Mouse (Mus musculus): ENCODE results near the gene Pla2g1b. TPM values are rescaled to one million over a fixed set of nuclear protein-coding genes. Genes with fewer than 3 reads are reported as not detected.

Pla2g1b gene
- total and polyA plus RNA-seq, 2 experiments from 2014 or later, result not detected

- no peak overlapping the region for H3K27ac ChIP-seq (ENCODE audit: low read depth)
- DNase-seq (ENCODE audit: low spot score) (no peak), ATAC-seq (ENCODE audit: insufficient read depth, low read depth) (peak; percentile 21; the same call in 1 of the 2 replicates)
- peaks cover 13% of the 10 kb centered on the region for H3K36me3 ChIP-seq (replicated peaks; ENCODE audit: control insufficient read depth, insufficient read depth, low read length)
- no peaks in the 10 kb centered on the region for H3K27me3 ChIP-seq (ENCODE audit: control insufficient read depth, insufficient read depth, low read length)
- TF ChIP-seq CTCF (IDR thresholded peaks at IDR 0.05; ENCODE audit: low read depth) (no peak), EP300 (IDR thresholded peaks at IDR 0.05; ENCODE audit: low read depth) (no peak)
- no peaks in the 10 kb centered on the region for H3K4me1 ChIP-seq (ENCODE audit: control insufficient read depth, insufficient read depth)
- peak overlapping the region; percentile 21; the same call in 1 of the 2 replicates for H3K9ac ChIP-seq (replicated peaks; ENCODE audit: low read depth, low read length)
- H3K4me2 ChIP-seq (ENCODE audit: low read depth, low read length), result peak overlapping the region; percentile 57
- 39% methylated on average over 12 of the region's 12 CpGs for WGBS
- peak overlapping the region; percentile 25 for H3K4me3 ChIP-seq (ENCODE audit: low read depth, low read length)
- no peaks in the 10 kb centered on the region for H3K9me3 ChIP-seq (replicated peaks; ENCODE audit: control insufficient read depth, low read length)
These were observed 10.2 kb downstream of the Pla2g1b start for GRCm38 (mm10) chr5:115476107-115476727.

- no peak for ATAC-seq (ENCODE audit: insufficient read depth, low read depth)
- Histone ChIP-seq H3K4me3 (ENCODE audit: low read depth, low read length) (no peak overlapping the region), H3K27ac (ENCODE audit: low read depth) (no peak overlapping the region)
These were observed 13.5 kb downstream of the Pla2g1b start for GRCm38 (mm10) chr5:115479561-115479960.

GRCm38 (mm10) chr5:115480101-115480500, 14.0 kb downstream of the Pla2g1b start:
- Histone ChIP-seq H3K4me2 (ENCODE audit: low read depth, low read length) (peak overlapping the region; percentile 37), H3K9me3 (replicated peaks; ENCODE audit: control insufficient read depth, low read length) (no peaks in the 10 kb centered on the region), H3K4me3 (ENCODE audit: low read depth, low read length) (no peak overlapping the region), H3K27ac (ENCODE audit: low read depth) (no peak overlapping the region), H3K9ac (replicated peaks; ENCODE audit: low read depth, low read length) (no peak overlapping the region), H3K27me3 (ENCODE audit: control insufficient read depth, insufficient read depth, low read length) (no peaks in the 10 kb centered on the region), H3K36me3 (replicated peaks; ENCODE audit: control insufficient read depth, insufficient read depth, low read length) (peaks cover 13% of the 10 kb centered on the region), H3K4me1 (ENCODE audit: control insufficient read depth, insufficient read depth) (0 out of 2 replicates have a peak, but pooled peaks cover 4% of the 10 kb centered on the region)
- ATAC-seq (ENCODE audit: insufficient read depth, low read depth) (no peak), DNase-seq (ENCODE audit: low spot score) (no peak)
- TF ChIP-seq CTCF (IDR thresholded peaks at IDR 0.05; ENCODE audit: low read depth), result no peak
- no peak for TF ChIP-seq EP300 (IDR thresholded peaks at IDR 0.05; ENCODE audit: low read depth)
- WGBS, result 44% methylated on average over 27 of the region's 27 CpGs

More at GRCm38 (mm10) chr5:115479561-115479960, 13.5 kb downstream of the Pla2g1b start:
- Histone ChIP-seq H3K9ac (replicated peaks; ENCODE audit: low read depth, low read length) (no peak overlapping the region), H3K36me3 (replicated peaks; ENCODE audit: control insufficient read depth, insufficient read depth, low read length) (peaks cover 13% of the 10 kb centered on the region), H3K4me1 (ENCODE audit: control insufficient read depth, insufficient read depth) (no peaks in the 10 kb centered on the region), H3K4me2 (ENCODE audit: low read depth, low read length) (no peak overlapping the region), H3K27me3 (ENCODE audit: control insufficient read depth, insufficient read depth, low read length) (no peaks in the 10 kb centered on the region), H3K9me3 (replicated peaks; ENCODE audit: control insufficient read depth, low read length) (no peaks in the 10 kb centered on the region)
- TF ChIP-seq CTCF (IDR thresholded peaks at IDR 0.05; ENCODE audit: low read depth), result no peak
- no peak for TF ChIP-seq EP300 (IDR thresholded peaks at IDR 0.05; ENCODE audit: low read depth)
- 70% methylated on average over 15 of the region's 15 CpGs for WGBS
- no peak for DNase-seq (ENCODE audit: low spot score)

GRCm38 (mm10) chr5:115482390-115483265, 16.6 kb downstream of the Pla2g1b start:
- ATAC-seq (ENCODE audit: insufficient read depth, low read depth) (no peak), DNase-seq (ENCODE audit: low spot score) (no peak)
- H3K4me1 ChIP-seq (ENCODE audit: control insufficient read depth, insufficient read depth), result 0 out of 2 replicates have a peak, but pooled peaks cover 4% of the 10 kb centered on the region
- peaks cover 12% of the 10 kb centered on the region for H3K36me3 ChIP-seq (replicated peaks; ENCODE audit: control insufficient read depth, insufficient read depth, low read length)
- WGBS, result 59% methylated on average over 38 of the region's 38 CpGs
- no peak overlapping the region for H3K27ac ChIP-seq (ENCODE audit: low read depth)
- no peaks in the 10 kb centered on the region for H3K27me3 ChIP-seq (ENCODE audit: control insufficient read depth, insufficient read depth, low read length)
- no peak overlapping the region for H3K9ac ChIP-seq (replicated peaks; ENCODE audit: low read depth, low read length)
- no peak overlapping the region for H3K4me2 ChIP-seq (ENCODE audit: low read depth, low read length)
- H3K4me3 ChIP-seq (ENCODE audit: low read depth, low read length), result no peak overlapping the region
- no peaks in the 10 kb centered on the region for H3K9me3 ChIP-seq (replicated peaks; ENCODE audit: control insufficient read depth, low read length)
- TF ChIP-seq EP300 (IDR thresholded peaks at IDR 0.05; ENCODE audit: low read depth) (no peak), CTCF (IDR thresholded peaks at IDR 0.05; ENCODE audit: low read depth) (no peak)

- H3K9me3 ChIP-seq (replicated peaks; ENCODE audit: control insufficient read depth, low read length), result no peaks in the 10 kb centered on the region
- H3K27me3 ChIP-seq (ENCODE audit: control insufficient read depth, insufficient read depth, low read length), result no peaks in the 10 kb centered on the region
- no peak for ATAC-seq (ENCODE audit: insufficient read depth, low read depth)
- no peak for TF ChIP-seq CTCF (IDR thresholded peaks at IDR 0.05; ENCODE audit: low read depth)
- no peak for TF ChIP-seq EP300 (IDR thresholded peaks at IDR 0.05; ENCODE audit: low read depth)
- H3K4me3 ChIP-seq (ENCODE audit: low read depth, low read length), result no peak overlapping the region
- DNase-seq (ENCODE audit: low spot score), result no peak
- no peak overlapping the region for H3K9ac ChIP-seq (replicated peaks; ENCODE audit: low read depth, low read length)
- 55% methylated on average over 6 of the region's 6 CpGs for WGBS
- H3K36me3 ChIP-seq (replicated peaks; ENCODE audit: control insufficient read depth, insufficient read depth, low read length), result peaks cover 11% of the 10 kb centered on the region
- H3K4me2 ChIP-seq (ENCODE audit: low read depth, low read length), result no peak overlapping the region
- H3K27ac ChIP-seq (ENCODE audit: low read depth), result no peak overlapping the region
- H3K4me1 ChIP-seq (ENCODE audit: control insufficient read depth, insufficient read depth), result 0 out of 2 replicates have a peak, but pooled peaks cover 4% of the 10 kb centered on the region
These were observed 17.3 kb downstream of the Pla2g1b start for GRCm38 (mm10) chr5:115483385-115483784.

All from heart, postnatal 0 days (tissue).